Mouse (Mus musculus): Measurements from ENCODE around the gene Olfr564.

Gene Olfr564

DNA sequence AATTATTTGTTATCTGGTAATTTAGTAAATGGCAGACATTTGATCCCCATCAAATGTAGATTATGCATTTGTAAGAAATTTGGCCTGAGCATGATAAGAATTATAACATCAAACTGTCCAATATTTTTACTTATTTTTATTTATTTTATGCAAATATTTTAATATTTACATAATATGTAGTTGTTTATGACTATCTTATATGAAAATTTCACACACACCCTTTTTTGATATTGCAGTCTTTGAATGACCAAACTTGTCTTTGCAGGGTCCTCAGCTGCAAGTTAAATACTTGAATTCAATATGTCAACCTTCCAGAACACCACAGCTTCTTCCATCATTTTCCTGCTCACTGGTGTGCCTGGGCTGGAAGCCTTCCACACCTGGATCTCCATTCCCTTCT, at the start of gene Olfr564:
Olfr564 (plus strand) TSS at position 301 of the 400 bp plus-strand sequence.
- DNase-seq (ENCODE audit: low spot score in 2 of 2): no peak

DNA sequence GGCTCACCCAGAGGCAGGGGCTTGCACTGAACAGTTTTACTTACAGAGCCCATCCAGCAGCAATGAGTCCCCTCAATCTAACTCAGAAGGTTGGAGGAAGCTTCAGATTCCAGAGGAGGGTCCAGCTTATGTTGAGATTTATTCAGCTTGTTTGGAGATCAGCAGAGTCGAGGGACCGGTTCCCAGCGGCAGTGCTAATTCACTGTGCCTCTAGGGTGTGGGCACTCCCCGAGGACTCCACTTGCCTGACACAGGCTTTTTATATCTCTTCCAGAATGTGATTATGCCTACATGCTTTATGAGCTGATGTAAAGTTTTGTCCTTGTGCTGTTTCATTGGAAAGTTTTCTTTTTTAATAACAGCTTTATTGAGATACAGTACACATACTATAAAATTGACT, 44.0 kb upstream of the Olfr564 start, which contains the start of the genes Olfr560 and Olfr78:
Olfr560 (minus strand) TSS at position 101 of the 400 bp plus-strand sequence.
Olfr78 (minus strand) TSS at position 206 of the 400 bp plus-strand sequence.
- no peak for DNase-seq (ENCODE audit: low spot score in 2 of 2)

DNA sequence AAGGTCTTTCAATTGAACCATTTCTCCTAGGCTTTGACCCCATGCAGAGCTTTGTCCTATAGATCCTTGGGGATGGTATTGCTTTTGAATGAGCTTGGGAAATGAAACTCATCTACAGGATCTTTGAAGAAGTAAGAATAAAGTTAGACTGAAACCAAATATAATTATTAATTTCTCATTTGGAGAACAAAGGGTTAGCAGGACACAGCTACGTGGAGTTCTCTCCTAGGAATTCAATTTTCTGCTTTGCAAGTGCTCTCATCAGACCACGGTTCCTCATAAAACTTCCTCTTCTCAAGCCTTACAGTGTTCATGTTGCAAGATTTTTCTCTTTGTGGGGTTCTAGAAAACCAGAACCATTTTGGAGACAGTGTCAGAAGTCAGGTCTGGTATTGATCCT, 32.4 kb upstream of the Olfr564 start, which contains the start of gene Olfr561:
Olfr561 (plus strand) TSS at position 301 of the 400 bp plus-strand sequence.
- no peak for DNase-seq (ENCODE audit: low spot score in 2 of 2)

All from right cerebral cortex, adult 2 months (tissue).